16 mouse cellular contexts compared by ENCODE assay signal in genomic region chr5:4312675-4313074, GRCm38 (mm10).
DNase-seq lines count a peak whose midpoint lies in the region; ATAC-seq lines count a peak whose summit lies in the region.
"Had no signal": no experiment of that assay in that cellular context is flagged by ENCODE, and none has a peak within 500 bp of the region (broad histone marks: within the 10 kb centered on the region; RNA-seq: fewer than 3 reads in every experiment).

No protein-coding gene starts in this region.

- no peaks in the 10 kb centered on the region for H3K27me3 ChIP-seq in kidney, embryonic 16.5 days (ENCODE audit: insufficient read depth, low read length)
- H3K27me3 ChIP-seq: hindbrain, embryonic 13.5 days had no signal

- no peaks in the 10 kb centered on the region for H3K36me3 ChIP-seq in kidney, embryonic 16.5 days (ENCODE audit: insufficient read depth, low read length)
- H3K36me3 ChIP-seq: hindbrain, embryonic 13.5 days; limb, embryonic 10.5 days had no signal

- H3K9me3 ChIP-seq in kidney, embryonic 16.5 days (ENCODE audit: low read length) = no peaks in the 10 kb centered on the region
- H3K9me3 ChIP-seq: hindbrain, embryonic 13.5 days; limb, embryonic 10.5 days had no signal

- no peak overlapping the region for H3K4me3 ChIP-seq in kidney, embryonic 16.5 days (ENCODE audit: low read length)
- H3K4me3 ChIP-seq: erythroblast, embryonic 14.5 days; hindbrain, embryonic 13.5 days; limb, embryonic 10.5 days had no signal

- no peak overlapping the region for H3K9ac ChIP-seq in kidney, embryonic 16.5 days (replicated peaks; ENCODE audit: low read length)
- H3K9ac ChIP-seq: hindbrain, embryonic 13.5 days had no signal

- no peak for ATAC-seq in kidney, embryonic 16.5 days (ENCODE audit: low FRiP score, low TSS enrichment)
- ATAC-seq in megakaryocyte-erythroid progenitor cell, adult 5-6 weeks (replicated peaks; ENCODE audit: low FRiP score, low TSS enrichment, poor library complexity, severe bottlenecking) = no peak
- ATAC-seq: activated CD4-positive, CD25-positive, alpha-beta regulatory T cell, adult 4 months had no signal

- no peaks in the 10 kb centered on the region for H3K4me1 ChIP-seq in kidney, embryonic 16.5 days (ENCODE audit: insufficient read depth, low read length)
- H3K4me1 ChIP-seq: hindbrain, embryonic 13.5 days had no signal

- peak; percentile 9 for DNase-seq in embryo, embryonic 10 days (ENCODE audit: low spot score)
- DNase-seq in embryo, embryonic 11 days = no peak
- DNase-seq in kidney, adult 9 months = no peak
- peak; percentile 26 to 59 for DNase-seq in urinary bladder, postnatal 4 days (ENCODE audit: low spot score in 2 of 2)
- DNase-seq in urinary bladder, postnatal 10 days (ENCODE audit: low spot score) = no peak
- no peak for DNase-seq in frontal cortex, postnatal 10 days (ENCODE audit: low spot score in 2 of 2)
- DNase-seq: cerebellum, postnatal 10 days; layer of hippocampus, adult 9-11 months; thymus, postnatal 36 days had no signal

- WGBS in kidney, embryonic 16.5 days = 58% methylated on average over 14 of the region's 14 CpGs

- H3K4me2 ChIP-seq in kidney, embryonic 16.5 days (replicated peaks; ENCODE audit: low read depth, low read length) = no peak overlapping the region; the same call in 1 of the 2 replicates
- H3K4me2 ChIP-seq: hindbrain, embryonic 13.5 days had no signal

- 0 out of 2 replicates have a peak overlapping the region, but pooled peaks have one; percentile 10 for H3K27ac ChIP-seq in kidney, embryonic 16.5 days (ENCODE audit: low read length)
- H3K27ac ChIP-seq: hindbrain, embryonic 13.5 days; limb, embryonic 10.5 days; macrophage had no signal

Comparison
In these comparisons a context has a peak if more than half of its experiments do, and no peak if none do; other contexts are left out.
1. DNase-seq: peak in embryo, embryonic 10 days (single experiment) and urinary bladder, postnatal 4 days (2 of 2); none in embryo, embryonic 11 days (single experiment), kidney, adult 9 months (single experiment), urinary bladder, postnatal 10 days (single experiment) and frontal cortex, postnatal 10 days (0 of 2).